Mouse (Mus musculus) midbrain, postnatal 0 days (tissue): ENCODE data around the gene Scrn2. TPM values are rescaled to one million over a fixed set of nuclear protein-coding genes. Genes with fewer than 3 reads are reported as not detected.
A peak's percentile ranks its signal among the peaks of the same experiment; 100 is the strongest.

Experiments used
- ATAC-seq: fragments of 200-750 bp; cut with Nextera tagmentation; 2 replicates; pipeline ENCODE4 v1.8.0; 2017; ENCODE audit warnings: moderate number of reproducible peaks, mild to moderate bottlenecking, moderate TSS enrichment, moderate library complexity; ENCODE audit not compliant: low FRiP score
- DNase-seq: peaks from one replicate; pipeline ENCODE4 v3.0.0-alpha.2; 2015; ENCODE audit warnings: low spot score
- H3K27ac ChIP-seq: fragments of 300-500 bp; sonication (generic); 2 replicates; pipeline ENCODE4 v1.5.1; 2014; ENCODE audit warnings: low read depth, mild to moderate bottlenecking, low read length, mixed read lengths
- H3K27me3 ChIP-seq: fragments of 300-500 bp; sonication (generic); 2 replicates; pipeline ENCODE4 v1.6.1; 2014; ENCODE audit warnings: low read length, control low read depth, mixed read lengths; ENCODE audit not compliant: insufficient read depth
- H3K36me3 ChIP-seq: fragments of 300-500 bp; sonication (generic); 2 replicates; pipeline ENCODE4 v1.6.1; 2014; ENCODE audit warnings: low read length, control low read depth, mixed read lengths; ENCODE audit not compliant: insufficient read depth
- H3K4me1 ChIP-seq: fragments of 300-500 bp; sonication (generic); 2 replicates; pipeline ENCODE4 v1.6.1; 2014; ENCODE audit warnings: mild to moderate bottlenecking, control low read depth, antibody characterized with exemption, low read length, mixed read lengths; ENCODE audit not compliant: insufficient read depth
- H3K4me2 ChIP-seq: fragments of 300-500 bp; sonication (generic); 2 replicates; pipeline ENCODE4 v1.6.1; 2014; ENCODE audit warnings: low read depth, mild to moderate bottlenecking, low read length, mixed read lengths; ENCODE audit not compliant: poor library complexity, severe bottlenecking
- H3K4me3 ChIP-seq: fragments of 300-500 bp; sonication (generic); 2 replicates; pipeline ENCODE4 v1.5.1; 2014; ENCODE audit warnings: low read depth, mild to moderate bottlenecking, low read length, moderate library complexity
- H3K9ac ChIP-seq: fragments of 300-500 bp; sonication (generic); replicated peaks from 2 replicates; pipeline ENCODE4 v1.6.1; 2014; ENCODE audit warnings: mild to moderate bottlenecking, low read length, moderate library complexity, mixed read lengths; ENCODE audit not compliant: poor library complexity, severe bottlenecking
- H3K9me3 ChIP-seq: fragments of 300-500 bp; sonication (generic); 2 replicates; pipeline ENCODE4 v1.6.1; 2016; ENCODE audit warnings: low read length, control low read depth
- CTCF ChIP-seq: IDR thresholded peaks from 2 replicates; pipeline ENCODE4 v1.5.1; 2016; ENCODE audit warnings: antibody characterized with exemption, mild to moderate bottlenecking
- WGBS: fragments of 180-500 bp; shearing (Covaris S2); extraction: QIAGEN DNeasy Blood & Tissue Kit; methylation state at CpG from one replicate; pipeline ENCODE4 v1.1.7; 2014; 5-methylcytosine and 5-hydroxymethylcytosine counted together
- polyA plus RNA-seq: library from polyadenylated mRNA; unstranded; fragments of >200 nt; fragmentation: Nextera tagmentation; extraction: Ambion mirVana; gene quantifications from 2 replicates; pipeline ENCODE4 v1.2.1, GENCODE M21; 2015
- total RNA-seq: library from RNA; depleted of rRNA; stranded (reverse); fragments of >200 nt; gene quantifications from 2 replicates; pipeline ENCODE4 v1.2.3, GENCODE M21; 2014

Scrn2 gene
- total and polyA plus RNA-seq, 2 experiments from 2014 or later = 11.1 to 22.3 TPM

GRCm38 (mm10) chr11:96986463-96986862 lies 43.3 kb upstream of the Scrn2 start:
- Histone ChIP-seq H3K4me2 (no peak overlapping the region), H3K9ac (no peak overlapping the region), H3K27ac (no peak overlapping the region), H3K4me1 (no peaks in the 10 kb centered on the region; the same call in 1 of the 2 replicates), H3K4me3 (no peak overlapping the region), H3K27me3 (0 out of 2 replicates have a peak, but pooled peaks cover 3% of the 10 kb centered on the region), H3K36me3 (no peaks in the 10 kb centered on the region), H3K9me3 (no peaks in the 10 kb centered on the region)
- WGBS = 43% methylated on average over 3 of the region's 3 CpGs
- TF ChIP-seq CTCF = no peak
- no peak for ATAC-seq
- DNase-seq = no peak

DNA sequence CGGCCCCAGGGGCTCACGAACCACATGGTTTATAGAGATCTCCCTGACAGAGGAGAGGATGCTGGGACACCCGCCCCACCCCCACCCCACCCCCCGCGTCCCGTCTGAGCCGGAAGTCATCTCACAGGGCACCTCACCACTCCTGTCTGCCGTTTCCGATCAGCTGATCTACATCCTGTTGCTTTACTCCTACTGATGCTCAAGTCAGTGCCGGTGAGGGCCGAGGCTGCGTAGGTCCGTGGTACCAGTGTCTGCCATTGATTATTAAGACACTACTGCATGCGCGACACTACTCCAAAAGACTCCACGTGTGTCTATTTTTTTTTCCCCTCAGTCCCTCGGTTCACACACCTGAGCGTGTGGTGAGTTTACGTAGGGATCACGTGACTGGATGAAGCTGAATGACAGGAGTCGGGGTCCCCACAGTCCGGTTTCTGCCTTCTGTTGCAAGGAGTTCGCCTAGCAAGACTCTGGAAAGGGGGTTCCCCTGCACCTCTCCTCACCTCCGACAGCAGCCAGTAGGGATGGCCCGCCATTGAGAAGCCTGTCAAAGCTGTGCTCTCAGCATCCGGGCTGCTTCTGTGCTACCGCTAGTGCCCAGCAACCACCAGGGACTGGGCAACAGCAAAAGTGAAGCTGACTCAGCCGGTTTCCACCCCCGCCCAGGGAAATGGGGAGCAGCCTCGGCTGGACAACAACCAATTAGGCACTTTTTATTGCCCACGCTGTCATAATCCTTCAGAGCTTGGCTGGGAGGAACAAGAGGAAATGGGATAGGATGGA lies 41.7 kb upstream of the Scrn2 start:
- no peak for TF ChIP-seq CTCF
- ATAC-seq (peak; percentile 75), DNase-seq (peak; percentile 42)
- Histone ChIP-seq H3K4me2 (peak overlapping the region; percentile 61), H3K27ac (peak overlapping the region; percentile 55; the same call in 1 of the 2 replicates), H3K4me3 (peak overlapping the region; percentile 36), H3K9me3 (no peaks in the 10 kb centered on the region), H3K36me3 (no peaks in the 10 kb centered on the region), H3K27me3 (0 out of 2 replicates have a peak, but pooled peaks cover 3% of the 10 kb centered on the region), H3K4me1 (no peaks in the 10 kb centered on the region), H3K9ac (peak overlapping the region; percentile 55)
- WGBS = 5% methylated on average over 31 of the region's 31 CpGs

DNA sequence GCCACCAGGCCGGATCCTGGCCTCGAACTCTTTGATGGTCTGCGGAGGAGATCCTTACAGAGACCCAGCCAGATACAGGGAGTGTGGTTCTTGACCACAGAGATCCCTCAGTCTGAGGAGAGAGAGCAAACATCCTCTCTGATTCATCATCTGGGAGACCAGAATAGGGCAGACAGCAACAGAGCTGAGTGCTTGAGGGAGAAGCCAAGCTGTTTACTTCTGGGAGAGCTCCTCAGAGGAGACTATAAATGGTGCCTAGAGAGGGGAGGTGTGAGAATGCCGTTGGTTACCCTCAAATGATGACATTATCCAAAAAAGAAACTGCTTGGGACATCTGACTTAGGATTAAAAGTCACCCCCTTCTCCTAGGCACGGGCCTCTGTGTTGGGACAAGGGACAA lies 38.2 kb upstream of the Scrn2 start:
- no peak overlapping the region for H3K4me2 ChIP-seq
- H3K4me1 ChIP-seq = no peaks in the 10 kb centered on the region
- no peaks in the 10 kb centered on the region for H3K36me3 ChIP-seq
- no peaks in the 10 kb centered on the region for H3K27me3 ChIP-seq
- TF ChIP-seq CTCF = no peak
- H3K9me3 ChIP-seq = no peaks in the 10 kb centered on the region
- H3K4me3 ChIP-seq = no peak overlapping the region
- H3K9ac ChIP-seq = no peak overlapping the region
- no peak for DNase-seq
- no peak for ATAC-seq
- 74% methylated on average over 5 of the region's 5 CpGs for WGBS
- H3K27ac ChIP-seq = no peak overlapping the region

- 57% methylated on average over 8 of the region's 8 CpGs for WGBS
- no peak for TF ChIP-seq CTCF
- no peak overlapping the region for H3K4me3 ChIP-seq
These were observed 36.9 kb upstream of the Scrn2 start for GRCm38 (mm10) chr11:96992722-96993311.

GRCm38 (mm10) chr11:96995031-96995430 lies 34.7 kb upstream of the Scrn2 start:
- WGBS = 32% methylated on average over 5 of the region's 5 CpGs
- H3K4me2 ChIP-seq = no peak overlapping the region
- no peaks in the 10 kb centered on the region for H3K36me3 ChIP-seq

More at GRCm38 (mm10) chr11:96992722-96993311, 36.9 kb upstream of the Scrn2 start:
- H3K27me3 ChIP-seq = no peaks in the 10 kb centered on the region
- ATAC-seq (no peak), DNase-seq (no peak)
- H3K4me2 ChIP-seq = no peak overlapping the region
- 0 out of 2 replicates have a peak overlapping the region, but pooled peaks have one; percentile 3 for H3K9ac ChIP-seq
- H3K9me3 ChIP-seq = no peaks in the 10 kb centered on the region
- H3K27ac ChIP-seq = no peak overlapping the region
- no peaks in the 10 kb centered on the region for H3K36me3 ChIP-seq
- H3K4me1 ChIP-seq = peaks cover 8% of the 10 kb centered on the region; the same call in 1 of the 2 replicates

More at GRCm38 (mm10) chr11:96995031-96995430, 34.7 kb upstream of the Scrn2 start:
- no peaks in the 10 kb centered on the region for H3K9me3 ChIP-seq
- no peak for DNase-seq
- ATAC-seq = no peak
- no peak for TF ChIP-seq CTCF
- H3K4me3 ChIP-seq = no peak overlapping the region
- no peaks in the 10 kb centered on the region for H3K27me3 ChIP-seq
- H3K9ac ChIP-seq = no peak overlapping the region
- no peak overlapping the region for H3K27ac ChIP-seq
- peaks cover 8% of the 10 kb centered on the region; the same call in 1 of the 2 replicates for H3K4me1 ChIP-seq
